Mouse (Mus musculus): Measurements from ENCODE around the gene Lmna. TPM values are rescaled to one million over a fixed set of nuclear protein-coding genes. Genes with fewer than 3 reads are reported as not detected.

The Lmna gene
- polyA plus RNA-seq, 1 experiment from 2014 or later = 133 TPM

DNA sequence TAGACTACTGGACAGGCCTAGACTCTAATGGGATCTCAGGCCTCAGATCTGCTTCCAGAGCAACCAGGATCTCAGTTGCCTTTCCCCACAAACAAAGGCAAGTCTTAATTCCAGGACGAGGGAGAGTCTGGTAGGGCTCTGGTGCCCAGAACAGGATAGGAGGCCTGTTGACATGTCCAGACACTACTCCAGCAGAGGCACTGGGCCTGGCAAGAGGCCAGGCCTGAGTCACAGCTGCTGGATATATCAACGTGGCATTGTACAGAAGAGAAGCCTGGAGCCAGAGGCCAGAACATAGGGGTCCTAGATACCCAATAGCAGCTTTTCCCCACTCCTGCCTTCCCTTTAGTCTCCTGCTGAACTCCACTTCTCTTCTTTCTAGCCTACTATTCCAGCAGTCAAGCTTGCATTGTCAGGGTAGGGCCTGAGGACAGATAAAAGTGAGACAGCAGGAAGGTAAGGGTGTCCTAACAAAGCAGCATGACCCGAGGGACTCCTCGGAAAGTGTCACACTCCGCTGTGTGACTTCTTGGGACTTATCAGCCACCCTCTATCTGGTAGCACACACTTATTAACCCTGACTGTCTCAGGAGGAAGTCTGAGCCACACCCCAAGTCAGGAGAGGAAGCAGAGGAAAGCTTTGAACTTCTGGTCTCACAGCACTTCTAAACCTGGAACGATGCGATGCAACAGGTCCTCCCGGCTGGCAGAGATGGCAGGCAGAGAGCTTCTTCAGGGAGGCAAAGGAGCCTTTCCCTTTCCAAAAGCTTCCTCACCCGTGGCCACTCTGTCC, 14.7 kb downstream of the Lmna start:
- H3K9ac ChIP-seq = peak overlapping the region; percentile 71
- peaks cover 54% of the 10 kb centered on the region for H3K36me3 ChIP-seq (replicated peaks)
- peak overlapping the region; percentile 92 for H3K27ac ChIP-seq (replicated peaks)
- peak; percentile 52 for ATAC-seq (ENCODE audit: insufficient read depth)
- peak overlapping the region; percentile 27 for H3K4me3 ChIP-seq (replicated peaks)
- peaks cover 95% of the 10 kb centered on the region for H3K4me1 ChIP-seq (replicated peaks)
- H3K4me2 ChIP-seq = peak overlapping the region; percentile 94
- no peaks in the 10 kb centered on the region for H3K27me3 ChIP-seq
- WGBS (ENCODE audit: insufficient replicate concordance) = 14% methylated on average over 9 of the region's 9 CpGs
- H3K9me3 ChIP-seq (replicated peaks) = no peaks in the 10 kb centered on the region

DNA sequence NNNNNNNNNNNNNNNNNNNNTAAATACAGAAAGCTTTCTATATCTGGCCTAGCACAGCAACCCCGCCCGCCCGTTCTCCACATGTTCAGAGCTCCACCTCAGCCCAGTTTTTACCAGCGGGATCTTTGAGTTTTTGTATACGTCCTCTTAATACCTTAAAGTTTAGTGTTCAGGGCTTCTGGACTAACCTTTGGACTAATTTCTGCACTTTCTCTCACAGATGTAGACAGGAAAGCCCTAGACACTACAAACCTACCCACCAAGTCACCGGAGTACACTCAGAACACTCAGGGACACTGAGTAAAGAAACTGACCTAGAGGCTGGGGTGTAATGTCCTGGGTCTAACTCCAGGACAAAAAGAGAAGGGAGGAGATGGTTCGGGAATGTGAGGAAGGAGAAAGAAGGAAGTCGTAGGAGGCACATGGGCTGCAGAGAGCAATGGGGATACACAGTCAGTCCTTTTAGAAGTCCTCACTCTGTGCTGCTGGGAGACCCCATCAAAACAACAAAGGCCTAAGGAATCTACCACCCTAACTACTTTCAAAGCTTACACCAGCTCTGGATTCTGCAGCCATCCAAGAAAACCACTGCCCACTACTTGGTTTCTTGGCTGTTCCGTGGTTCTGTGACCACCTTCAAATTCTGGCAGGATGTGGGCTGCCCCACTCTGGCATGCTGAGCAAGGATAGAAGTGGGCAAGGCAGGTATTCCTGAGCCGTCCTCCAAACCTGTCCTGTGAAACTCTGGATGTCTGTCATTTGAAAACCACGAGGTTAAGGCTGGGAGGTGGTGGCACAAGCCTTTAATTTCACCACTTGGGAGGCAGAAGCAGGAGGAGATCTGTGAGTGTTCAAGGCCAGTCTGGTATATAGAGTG, 15.8 kb downstream of the Lmna start:
- Histone ChIP-seq H3K9me3 (replicated peaks) (no peaks in the 10 kb centered on the region), H3K36me3 (replicated peaks) (peaks cover 50% of the 10 kb centered on the region), H3K9ac (peak overlapping the region; percentile 71), H3K4me1 (replicated peaks) (peaks cover 94% of the 10 kb centered on the region), H3K27me3 (no peaks in the 10 kb centered on the region), H3K4me2 (peak overlapping the region; percentile 94), H3K4me3 (replicated peaks) (peak overlapping the region; percentile 61), H3K27ac (replicated peaks) (peak overlapping the region; percentile 92)
- WGBS (ENCODE audit: insufficient replicate concordance) = 47% methylated on average over 11 of the region's 11 CpGs
- no peak for ATAC-seq (ENCODE audit: insufficient read depth)

DNA sequence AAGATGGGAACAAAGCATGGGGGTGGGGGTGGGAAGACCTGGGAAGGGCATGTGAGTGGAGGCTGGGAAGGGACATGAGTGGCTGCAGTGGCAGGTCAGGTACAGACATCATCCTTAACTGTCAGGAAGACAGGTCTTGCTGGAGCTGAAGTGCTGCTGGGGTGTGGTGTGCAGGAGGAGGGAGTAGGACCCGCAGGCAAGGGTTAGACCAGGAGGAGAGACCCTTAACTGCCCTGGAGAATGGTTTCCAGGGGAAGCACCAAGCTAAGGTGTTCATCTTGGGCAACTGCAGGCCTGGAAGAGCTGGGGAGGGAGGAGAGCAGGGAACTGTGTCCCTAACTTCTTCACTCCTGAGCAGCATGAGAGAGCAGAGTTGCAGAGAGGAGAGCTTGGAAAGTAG, 22.4 kb downstream of the Lmna start:
- Histone ChIP-seq H3K9me3 (replicated peaks) (no peaks in the 10 kb centered on the region), H3K4me2 (no peak overlapping the region), H3K4me1 (replicated peaks) (peaks cover 48% of the 10 kb centered on the region), H3K4me3 (replicated peaks) (no peak overlapping the region), H3K36me3 (replicated peaks) (peaks cover 79% of the 10 kb centered on the region), H3K27ac (replicated peaks) (no peak overlapping the region), H3K27me3 (peaks cover 39% of the 10 kb centered on the region), H3K9ac (no peak overlapping the region)
- ATAC-seq (ENCODE audit: insufficient read depth) = no peak
- 67% methylated on average over 1 of the region's 1 CpGs for WGBS (ENCODE audit: insufficient replicate concordance)

DNA sequence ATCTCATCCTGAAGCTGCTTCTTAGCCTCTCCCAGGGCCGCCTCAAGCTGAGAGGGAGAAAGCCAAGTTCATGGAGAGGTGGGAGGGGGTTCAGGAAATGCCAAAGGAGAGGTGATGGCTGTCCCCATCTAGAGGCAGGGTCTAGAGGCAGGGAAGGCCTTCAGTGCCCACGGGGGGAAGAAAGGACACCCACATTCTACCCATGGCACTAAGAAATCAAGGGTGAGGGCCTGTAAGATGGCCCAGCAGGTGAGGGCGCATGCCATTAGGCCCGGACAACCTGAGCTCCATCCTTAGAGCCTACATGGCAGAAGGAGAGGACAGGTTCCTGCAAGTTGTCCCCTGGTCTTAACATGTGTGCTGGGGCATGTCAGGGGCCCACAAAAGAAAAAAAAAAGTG, 22.9 kb downstream of the Lmna start:
- no peak overlapping the region for H3K9ac ChIP-seq
- no peaks in the 10 kb centered on the region for H3K9me3 ChIP-seq (replicated peaks)
- no peak overlapping the region for H3K4me3 ChIP-seq (replicated peaks)
- WGBS (ENCODE audit: insufficient replicate concordance) = 72% methylated on average over 4 of the region's 4 CpGs
- no peak for ATAC-seq (ENCODE audit: insufficient read depth)
- peaks cover 84% of the 10 kb centered on the region for H3K36me3 ChIP-seq (replicated peaks)
- H3K27me3 ChIP-seq = peaks cover 45% of the 10 kb centered on the region
- H3K27ac ChIP-seq (replicated peaks) = no peak overlapping the region
- H3K4me1 ChIP-seq (replicated peaks) = peaks cover 45% of the 10 kb centered on the region
- H3K4me2 ChIP-seq = no peak overlapping the region

DNA sequence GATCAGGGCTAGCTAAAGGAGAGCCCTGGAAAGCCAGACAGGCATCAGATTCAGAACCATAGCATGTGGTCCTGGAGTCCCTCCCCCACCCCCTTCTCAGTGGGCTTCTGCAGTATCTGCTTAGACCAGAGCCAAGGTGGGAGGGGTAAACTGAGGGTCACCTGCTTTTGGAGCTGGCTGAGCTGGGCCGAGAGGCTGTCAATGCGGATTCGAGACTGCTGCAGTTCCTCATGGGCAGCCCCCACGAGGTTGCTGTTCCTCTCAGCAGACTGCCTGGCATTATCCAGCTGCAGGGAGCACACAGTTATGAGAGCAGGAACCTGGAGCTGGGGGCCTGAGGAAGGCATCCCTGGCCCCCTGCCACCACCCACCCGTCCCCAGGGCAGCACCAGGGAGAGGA, 23.7 kb downstream of the Lmna start:
- no peaks in the 10 kb centered on the region for H3K9me3 ChIP-seq (replicated peaks)
- no peak for ATAC-seq (ENCODE audit: insufficient read depth)
- H3K4me2 ChIP-seq = no peak overlapping the region
- no peak overlapping the region for H3K27ac ChIP-seq (replicated peaks)
- no peak overlapping the region for H3K4me3 ChIP-seq (replicated peaks)
- 75% methylated on average over 5 of the region's 5 CpGs for WGBS (ENCODE audit: insufficient replicate concordance)
- H3K4me1 ChIP-seq (replicated peaks) = peaks cover 36% of the 10 kb centered on the region
- no peak overlapping the region for H3K9ac ChIP-seq
- peaks cover 48% of the 10 kb centered on the region for H3K27me3 ChIP-seq
- peaks cover 91% of the 10 kb centered on the region for H3K36me3 ChIP-seq (replicated peaks)

DNA sequence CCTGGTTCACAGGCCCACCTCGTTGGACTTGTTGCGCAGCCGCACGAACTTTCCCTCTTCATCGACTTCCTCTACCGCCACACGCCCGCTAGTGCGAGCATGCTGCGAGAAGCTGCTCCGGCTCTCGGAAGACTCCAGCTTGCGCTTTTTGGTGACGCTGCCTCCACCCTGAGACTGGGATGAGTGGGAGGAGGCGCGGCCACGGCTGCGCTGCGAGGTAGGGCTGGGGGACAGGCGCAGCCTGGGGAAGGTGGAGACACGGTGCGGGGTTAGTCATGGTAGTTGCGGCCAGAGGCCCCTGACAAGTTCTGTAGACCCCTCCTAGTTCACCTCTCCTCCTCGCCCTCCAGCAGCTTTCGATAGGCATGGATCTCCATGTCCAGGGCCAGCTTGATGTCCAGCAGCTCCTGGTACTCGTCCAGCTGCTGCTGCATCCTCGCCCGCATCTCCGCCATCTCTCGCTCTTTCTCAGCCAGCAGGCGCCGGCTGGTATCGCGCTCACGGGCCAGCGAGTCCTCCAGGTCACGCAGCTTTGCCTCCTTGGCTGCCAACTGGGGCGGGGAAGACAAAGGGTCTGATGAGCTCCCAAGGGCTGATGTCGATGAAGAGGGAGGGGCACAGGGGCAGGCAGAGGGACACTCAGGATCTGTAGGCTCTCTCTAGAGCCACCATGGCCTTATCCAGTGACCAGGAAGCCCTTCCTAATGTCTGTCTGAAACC, 25.0 kb downstream of the Lmna start:
- no peak overlapping the region for H3K4me2 ChIP-seq
- peaks cover 83% of the 10 kb centered on the region for H3K36me3 ChIP-seq (replicated peaks)
- H3K9ac ChIP-seq = no peak overlapping the region
- H3K4me1 ChIP-seq (replicated peaks) = peaks cover 23% of the 10 kb centered on the region
- H3K27ac ChIP-seq (replicated peaks) = no peak overlapping the region
- WGBS (ENCODE audit: insufficient replicate concordance) = 43% methylated on average over 39 of the region's 39 CpGs
- no peak overlapping the region for H3K4me3 ChIP-seq (replicated peaks)
- H3K27me3 ChIP-seq = peaks cover 52% of the 10 kb centered on the region
- H3K9me3 ChIP-seq (replicated peaks) = no peaks in the 10 kb centered on the region
- ATAC-seq (ENCODE audit: insufficient read depth) = no peak

DNA sequence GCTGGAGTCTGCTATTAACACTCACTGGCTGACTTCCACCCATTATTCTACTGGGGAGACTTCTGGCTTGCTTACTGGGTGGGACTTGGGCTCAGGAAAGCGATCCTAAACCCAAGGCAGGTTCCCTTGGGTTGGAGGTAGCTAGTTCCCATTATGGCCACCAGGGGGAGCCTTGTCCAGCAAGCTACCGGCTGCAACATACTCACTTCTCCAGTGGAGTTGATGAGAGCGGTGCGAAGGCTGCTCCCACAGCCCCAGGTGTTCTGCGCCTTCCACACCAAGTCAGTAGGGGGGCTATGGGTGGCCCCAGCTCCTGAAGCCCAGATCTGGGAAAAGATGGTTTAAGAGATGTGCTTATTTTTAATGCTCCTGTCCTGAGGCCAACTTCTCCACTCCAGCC, 26.1 kb downstream of the Lmna start:
- Histone ChIP-seq H3K4me2 (no peak overlapping the region), H3K9ac (no peak overlapping the region), H3K9me3 (replicated peaks) (no peaks in the 10 kb centered on the region), H3K27ac (replicated peaks) (no peak overlapping the region), H3K27me3 (peaks cover 52% of the 10 kb centered on the region), H3K4me1 (replicated peaks) (peaks cover 16% of the 10 kb centered on the region), H3K36me3 (replicated peaks) (peaks cover 79% of the 10 kb centered on the region), H3K4me3 (replicated peaks) (no peak overlapping the region)
- WGBS (ENCODE audit: insufficient replicate concordance) = 12% methylated on average over 5 of the region's 5 CpGs
- peak; percentile 39 for ATAC-seq (ENCODE audit: insufficient read depth)

DNA sequence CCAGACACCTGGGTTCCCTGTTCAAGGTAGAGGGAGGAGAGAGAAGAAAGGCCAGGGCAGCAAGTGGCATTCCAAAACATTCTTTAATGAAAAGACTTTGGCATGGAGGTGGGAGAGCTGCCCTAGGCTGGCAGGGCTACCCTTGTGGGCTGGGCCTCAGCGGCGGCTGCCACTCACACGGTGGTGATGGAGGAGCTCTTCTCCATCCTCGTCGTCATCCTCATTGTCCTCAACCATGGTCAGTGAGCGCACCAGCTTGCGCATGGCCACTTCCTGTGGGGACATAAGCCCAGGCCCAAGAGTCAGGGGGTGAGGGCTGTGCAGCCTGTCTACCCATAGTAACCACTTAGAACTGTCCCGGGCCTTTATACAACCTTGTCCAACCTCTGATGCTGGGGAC, 26.6 kb downstream of the Lmna start:
- H3K27ac ChIP-seq (replicated peaks) = no peak overlapping the region
- no peak overlapping the region for H3K4me2 ChIP-seq
- H3K9me3 ChIP-seq (replicated peaks) = no peaks in the 10 kb centered on the region
- peaks cover 74% of the 10 kb centered on the region for H3K36me3 ChIP-seq (replicated peaks)
- H3K27me3 ChIP-seq = peaks cover 52% of the 10 kb centered on the region
- no peak overlapping the region for H3K4me3 ChIP-seq (replicated peaks)
- no peak overlapping the region for H3K9ac ChIP-seq
- peaks cover 11% of the 10 kb centered on the region for H3K4me1 ChIP-seq (replicated peaks)
- no peak for ATAC-seq (ENCODE audit: insufficient read depth)
- WGBS (ENCODE audit: insufficient replicate concordance) = 61% methylated on average over 8 of the region's 8 CpGs

DNA sequence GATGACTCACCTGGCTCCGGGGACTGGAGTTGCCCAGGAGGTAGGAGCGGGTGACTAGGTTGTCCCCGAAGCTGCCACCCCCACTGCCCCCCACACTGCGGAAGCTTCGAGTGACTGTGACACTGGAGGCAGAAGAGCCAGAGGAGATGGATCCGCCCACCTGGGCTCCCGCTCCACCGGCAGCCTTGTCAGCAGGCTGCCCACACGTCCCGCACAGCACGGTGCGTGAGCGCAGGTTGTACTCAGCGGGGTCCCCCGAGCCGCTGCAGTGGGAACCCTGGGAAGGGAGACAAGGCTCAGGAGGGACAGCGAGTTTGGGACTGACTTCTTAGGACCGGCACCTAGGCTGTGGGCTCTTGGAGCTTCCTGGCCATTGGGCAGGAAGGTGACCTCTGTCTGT, 27.4 kb downstream of the Lmna start:
- no peak overlapping the region for H3K4me3 ChIP-seq (replicated peaks)
- H3K9me3 ChIP-seq (replicated peaks) = no peaks in the 10 kb centered on the region
- no peak overlapping the region for H3K4me2 ChIP-seq
- 52% methylated on average over 18 of the region's 18 CpGs for WGBS (ENCODE audit: insufficient replicate concordance)
- H3K36me3 ChIP-seq (replicated peaks) = peaks cover 66% of the 10 kb centered on the region
- no peak for ATAC-seq (ENCODE audit: insufficient read depth)
- no peak overlapping the region for H3K27ac ChIP-seq (replicated peaks)
- H3K27me3 ChIP-seq = peaks cover 52% of the 10 kb centered on the region
- H3K9ac ChIP-seq = no peak overlapping the region
- H3K4me1 ChIP-seq (replicated peaks) = peaks cover 11% of the 10 kb centered on the region

DNA sequence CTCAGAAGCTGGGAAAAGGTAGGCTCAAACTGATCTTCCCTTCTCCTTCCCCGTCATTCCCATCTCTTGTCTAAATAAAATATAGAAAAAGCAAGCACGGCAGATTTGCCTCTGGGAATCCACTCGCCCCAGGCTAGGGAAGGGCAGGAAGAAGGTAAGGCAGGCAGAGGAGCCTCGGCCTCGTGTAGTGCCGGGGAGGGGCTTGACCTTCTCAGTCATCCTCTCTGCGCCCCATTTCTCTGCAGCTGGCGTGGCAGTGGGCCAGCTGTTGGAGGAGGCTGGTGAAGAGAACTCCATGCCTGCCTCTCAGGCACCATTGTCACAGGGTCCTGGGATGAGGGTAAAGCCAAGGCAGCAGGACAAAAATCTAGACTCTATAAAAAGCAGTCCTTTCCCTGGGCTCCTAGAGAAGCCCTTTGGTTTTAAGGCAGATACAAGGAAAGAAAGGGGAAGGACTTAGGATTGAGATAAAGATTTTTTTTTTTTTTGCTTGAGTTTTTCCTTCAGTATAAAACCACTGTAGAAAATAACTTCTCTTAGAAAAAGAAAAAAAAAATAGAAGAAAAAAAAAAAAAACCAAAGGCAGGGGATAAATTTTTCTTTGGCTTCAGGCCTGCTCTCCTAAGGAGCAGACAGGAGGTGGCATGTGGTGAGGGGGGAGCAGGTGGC, 28.2 kb downstream of the Lmna start:
- Histone ChIP-seq H3K36me3 (replicated peaks) (peaks cover 58% of the 10 kb centered on the region), H3K4me1 (replicated peaks) (peaks cover 14% of the 10 kb centered on the region), H3K4me2 (no peak overlapping the region), H3K9me3 (replicated peaks) (no peaks in the 10 kb centered on the region), H3K27me3 (peaks cover 48% of the 10 kb centered on the region), H3K27ac (replicated peaks) (no peak overlapping the region), H3K9ac (no peak overlapping the region), H3K4me3 (replicated peaks) (no peak overlapping the region)
- 66% methylated on average over 8 of the region's 8 CpGs for WGBS (ENCODE audit: insufficient replicate concordance)
- ATAC-seq (ENCODE audit: insufficient read depth) = no peak

Data from liver, embryonic 15.5 days (tissue).